Mouse (Mus musculus): ENCODE data around the gene Palb2.

- TF ChIP-seq CTCF (conservative IDR thresholded peaks at IDR 0.05; ENCODE audit: low read length) (no peak), POU5F1 (IDR thresholded peaks at IDR 0.05; ENCODE audit: borderline replicate concordance, low read length) (no peak)
These were observed 19.7 kb upstream of the Palb2 start for GRCm38 (mm10) chr7:122152473-122152872.

All from E14TG2a.4 (cell line).